ENCODE assay signal across 19 mouse cellular contexts in genomic region chr9:69126595-69126994, GRCm38 (mm10).
"Had no signal": no experiment of that assay in that cellular context is flagged by ENCODE, and none has a peak within 500 bp of the region (broad histone marks: within the 10 kb centered on the region; RNA-seq: fewer than 3 reads in every experiment).

No protein-coding gene starts in this region.

- H3K27me3 ChIP-seq: kidney, embryonic 15.5 days; lung, embryonic 15.5 days; neural tube, embryonic 12.5 days; neural tube, embryonic 15.5 days had no signal

- H3K4me3 ChIP-seq: kidney, embryonic 15.5 days; limb, embryonic 10.5 days; limb, embryonic 13.5 days; liver, embryonic 12.5 days; liver, embryonic 15.5 days; lung, embryonic 15.5 days; megakaryocyte, embryonic 14.5 days; midbrain, embryonic 10.5 days; midbrain, embryonic 13.5 days; neural tube, embryonic 12.5 days; neural tube, embryonic 15.5 days had no signal

- H3K9ac ChIP-seq: kidney, embryonic 15.5 days; limb, embryonic 13.5 days; liver, embryonic 12.5 days; liver, embryonic 15.5 days; lung, embryonic 15.5 days; midbrain, embryonic 13.5 days; neural tube, embryonic 12.5 days; neural tube, embryonic 15.5 days had no signal

- H3K27ac ChIP-seq: kidney, embryonic 15.5 days; limb, embryonic 13.5 days; liver, embryonic 12.5 days; liver, embryonic 15.5 days; lung, embryonic 15.5 days; midbrain, embryonic 10.5 days; midbrain, embryonic 13.5 days; neural tube, embryonic 12.5 days; neural tube, embryonic 15.5 days had no signal

- H3K4me1 ChIP-seq: liver, embryonic 15.5 days had no signal

- DNase-seq: kidney, postnatal 10 days; layer of hippocampus, postnatal 36 days; liver; lung, adult 18-20 months; lung, postnatal 10 days; lung, postnatal 36 days; thymus, adult 18-20 months; thymus, postnatal 36 days had no signal

- H3K36me3 ChIP-seq: kidney, embryonic 15.5 days; limb, embryonic 10.5 days; limb, embryonic 13.5 days; liver, embryonic 12.5 days; liver, embryonic 15.5 days; lung, embryonic 15.5 days; midbrain, embryonic 10.5 days; midbrain, embryonic 13.5 days; neural tube, embryonic 12.5 days; neural tube, embryonic 15.5 days had no signal
